Mouse (Mus musculus): ENCODE measurements around the gene Dzip1.

Dzip1 gene

GRCm38 (mm10) chr14:118922667-118923184 is 2.5 kb downstream of the Dzip1 start:
- DNase-seq (ENCODE audit: low spot score in 2 of 2): no peak

GRCm38 (mm10) chr14:118922251-118922650 is 3.0 kb downstream of the Dzip1 start:
- DNase-seq (ENCODE audit: low spot score in 2 of 2): no peak

- DNase-seq (ENCODE audit: low spot score in 2 of 2): no peak
Observed at GRCm38 (mm10) chr14:118920654-118921053, 4.6 kb downstream of the Dzip1 start.

GRCm38 (mm10) chr14:118919025-118919424 is 6.2 kb downstream of the Dzip1 start:
- DNase-seq (ENCODE audit: low spot score in 2 of 2): no peak

- no peak for DNase-seq (ENCODE audit: low spot score in 2 of 2)
Observed at GRCm38 (mm10) chr14:118913651-118914050, 11.6 kb downstream of the Dzip1 start.

- DNase-seq (ENCODE audit: low spot score in 2 of 2): no peak
Observed at GRCm38 (mm10) chr14:118911521-118911920, 13.7 kb downstream of the Dzip1 start.

GRCm38 (mm10) chr14:118910332-118911222 is 14.7 kb downstream of the Dzip1 start:
- peak; percentile 38 to 72 for DNase-seq (ENCODE audit: low spot score in 2 of 2)

- DNase-seq (ENCODE audit: low spot score in 2 of 2): no peak
Observed at GRCm38 (mm10) chr14:118909872-118910271, 15.4 kb downstream of the Dzip1 start.

- no peak for DNase-seq (ENCODE audit: low spot score in 2 of 2)
Observed at GRCm38 (mm10) chr14:118907592-118907991, 17.7 kb downstream of the Dzip1 start.

GRCm38 (mm10) chr14:118903867-118904562 is 21.2 kb downstream of the Dzip1 start:
- no peak for DNase-seq (ENCODE audit: low spot score in 2 of 2)

- no peak for DNase-seq (ENCODE audit: low spot score in 2 of 2)
Observed at GRCm38 (mm10) chr14:118903397-118903796, 21.9 kb downstream of the Dzip1 start.

GRCm38 (mm10) chr14:118900911-118901310 is 24.3 kb downstream of the Dzip1 start:
- DNase-seq (ENCODE audit: low spot score in 2 of 2): no peak

GRCm38 (mm10) chr14:118899940-118900339 is 25.3 kb downstream of the Dzip1 start:
- DNase-seq (ENCODE audit: low spot score in 2 of 2): no peak

GRCm38 (mm10) chr14:118895655-118896054 is 29.6 kb downstream of the Dzip1 start:
- no peak for DNase-seq (ENCODE audit: low spot score in 2 of 2)

- DNase-seq (ENCODE audit: low spot score in 2 of 2): no peak
Observed at GRCm38 (mm10) chr14:118895228-118895627, 30.0 kb downstream of the Dzip1 start.

GRCm38 (mm10) chr14:118890101-118890500 is 35.2 kb downstream of the Dzip1 start:
- no peak for DNase-seq (ENCODE audit: low spot score in 2 of 2)

GRCm38 (mm10) chr14:118884250-118884556 is 41.1 kb downstream of the Dzip1 start:
- DNase-seq (ENCODE audit: low spot score in 2 of 2): no peak

- DNase-seq (ENCODE audit: low spot score in 2 of 2): no peak
Observed at GRCm38 (mm10) chr14:118883344-118884249, 41.7 kb downstream of the Dzip1 start.

GRCm38 (mm10) chr14:118880696-118881095 is 44.6 kb downstream of the Dzip1 start:
- DNase-seq (ENCODE audit: low spot score in 2 of 2): no peak

GRCm38 (mm10) chr14:118878346-118878910 is 46.8 kb downstream of the Dzip1 start:
- no peak for DNase-seq (ENCODE audit: low spot score in 2 of 2)

GRCm38 (mm10) chr14:118874786-118875415 is 50.4 kb downstream of the Dzip1 start:
- DNase-seq (ENCODE audit: low spot score in 2 of 2): no peak
